ENCODE assay signal across 8 mouse cellular contexts in genomic region chr10:5806416-5806815, GRCm38 (mm10). TPM values are rescaled to one million over a fixed set of nuclear protein-coding genes. Genes with fewer than 3 reads are reported as not detected.
DNase-seq lines count a peak whose midpoint lies in the region; ATAC-seq and TF ChIP-seq lines count a peak whose summit lies in the region.

No protein-coding gene starts in this region.

- TF ChIP-seq POLR2A in spleen, adult 2 months (IDR thresholded peaks at IDR 0.05; ENCODE audit: low read depth, low read length): no peak

- no peak for DNase-seq in left cerebral cortex, adult 2 months (ENCODE audit: extremely low spot score in 1 of 2, low spot score in 2 of 2)
- DNase-seq in left cerebral cortex, adult 18-20 months (ENCODE audit: low spot score in 2 of 2): no peak
- DNase-seq in brain, adult 2 months (ENCODE audit: low read depth, low spot score): peak; percentile 32
- DNase-seq in liver, embryonic 11.5 days (ENCODE audit: low spot score): no peak
- DNase-seq in spleen, adult 2 months (ENCODE audit: low read depth in 1 of 2, low spot score in 2 of 2): no peak
- no peak for DNase-seq in gastrocnemius, postnatal 14 days
- DNase-seq in natural killer cell, adult 2 months (ENCODE audit: low spot score in 2 of 2): no peak

- H3K27ac ChIP-seq in left cerebral cortex, adult 2 months: peak overlapping the region; percentile 58
- H3K27ac ChIP-seq in heart, embryonic 12.5 days (ENCODE audit: poor library complexity, severe bottlenecking): peak overlapping the region; percentile 82
- peak overlapping the region; percentile 89 for H3K27ac ChIP-seq in liver, embryonic 11.5 days (ENCODE audit: low read depth, low read length)
- peak overlapping the region; percentile 56 for H3K27ac ChIP-seq in spleen, adult 2 months (ENCODE audit: insufficient read depth, low read length)

- H3K4me1 ChIP-seq in heart, embryonic 12.5 days (replicated peaks): peaks cover 20% of the 10 kb centered on the region
- peaks cover 18% of the 10 kb centered on the region for H3K4me1 ChIP-seq in liver, embryonic 11.5 days (replicated peaks; ENCODE audit: control insufficient read depth, insufficient read depth, low read length)
- peaks cover 5% of the 10 kb centered on the region; the same call in 1 of the 2 replicates for H3K4me1 ChIP-seq in spleen, adult 2 months (ENCODE audit: control insufficient read depth, insufficient read depth, insufficient read length)

- peak overlapping the region; percentile 96 for H3K4me2 ChIP-seq in heart, embryonic 12.5 days
- peak overlapping the region; percentile 89 for H3K4me2 ChIP-seq in liver, embryonic 11.5 days

- H3K9ac ChIP-seq in heart, embryonic 12.5 days: peak overlapping the region; percentile 68
- H3K9ac ChIP-seq in liver, embryonic 11.5 days (ENCODE audit: low read depth, low read length): peak overlapping the region; percentile 75

- 11% methylated on average over 8 of the region's 8 CpGs for WGBS in heart, embryonic 12.5 days
- WGBS in liver, embryonic 11.5 days: 18% methylated on average over 8 of the region's 8 CpGs
- WGBS in spleen, adult 2 months: 6% methylated on average over 8 of the region's 8 CpGs

- H3K9me3 ChIP-seq in heart, embryonic 12.5 days (replicated peaks): no peaks in the 10 kb centered on the region
- H3K9me3 ChIP-seq in liver, embryonic 11.5 days (ENCODE audit: control insufficient read depth, low read length): no peaks in the 10 kb centered on the region

- H3K4me3 ChIP-seq in left cerebral cortex, adult 2 months: peak overlapping the region; percentile 55
- peak overlapping the region; percentile 81 for H3K4me3 ChIP-seq in heart, embryonic 12.5 days
- peak overlapping the region; percentile 84 for H3K4me3 ChIP-seq in liver, embryonic 11.5 days (ENCODE audit: low read depth, low read length)
- peak overlapping the region; percentile 52 for H3K4me3 ChIP-seq in spleen, adult 2 months (ENCODE audit: extremely low read depth, insufficient read depth, insufficient read length)

- no peaks in the 10 kb centered on the region for H3K27me3 ChIP-seq in heart, embryonic 12.5 days (replicated peaks)
- H3K27me3 ChIP-seq in liver, embryonic 11.5 days (replicated peaks; ENCODE audit: control insufficient read depth, insufficient read depth, low read length): no peaks in the 10 kb centered on the region
- H3K27me3 ChIP-seq in spleen, adult 2 months (ENCODE audit: control insufficient read depth, insufficient read depth, low read length): no peaks in the 10 kb centered on the region

- intact Hi-C loops in left cerebral cortex, adult 2 months (cut with DNase I): loop anchor here (1.0 kb wide), 1 partner anchor 17 kb away; the partner anchor contains the start of gene Mtrf1l
- intact Hi-C loops in gastrocnemius, postnatal 14 days (cut with DNase I; ENCODE audit: low total_unique reads): no loop called here

- ATAC-seq in heart, embryonic 12.5 days (ENCODE audit: insufficient number of reproducible peaks, low FRiP score): no peak
- ATAC-seq in liver, embryonic 11.5 days (replicated peaks; ENCODE audit: low FRiP score): no peak

- TF ChIP-seq CTCF in left cerebral cortex, adult 2 months (IDR thresholded peaks at IDR 0.05): no peak
- no peak for TF ChIP-seq CTCF in spleen, adult 2 months (IDR thresholded peaks at IDR 0.05; ENCODE audit: extremely low read depth, insufficient read depth, insufficient read length, insufficient replicate concordance)

- peaks cover 18% of the 10 kb centered on the region for H3K36me3 ChIP-seq in heart, embryonic 12.5 days
- peaks cover 15% of the 10 kb centered on the region; the same call in 1 of the 2 replicates for H3K36me3 ChIP-seq in liver, embryonic 11.5 days (ENCODE audit: control insufficient read depth, insufficient read depth, low read length)
- peaks cover 5% of the 10 kb centered on the region for H3K36me3 ChIP-seq in spleen, adult 2 months (ENCODE audit: control insufficient read depth, insufficient read depth, low read length)

RNA-seq across cellular contexts. Expression of gene Fbxo5, which starts 1.0 kb away (rescaled TPM):
- total RNA-seq in left cerebral cortex, adult 2 months (2021): 1 to 10 TPM; 1.3 to 1.7 TPM
- total RNA-seq in left cerebral cortex, adult 18-20 months (2021): under 1 TPM; 0.91 to 0.98 TPM
- polyA plus RNA-seq in heart, embryonic 12.5 days (2016; fragmentation: Nextera tagmentation; extraction: Ambion mirVana): 49.0 and 50.9 TPM in 2 replicates
- polyA plus RNA-seq in liver, embryonic 11.5 days (2014; fragmentation: Nextera tagmentation; extraction: Ambion mirVana): 94.5 and 99.7 TPM in 2 replicates
- polyA plus RNA-seq in spleen, adult 2 months (2012; rRNA removed): 2.9 and 3.5 TPM in 2 replicates
- total RNA-seq in gastrocnemius, postnatal 14 days (2021): 1 to 10 TPM; 2.1 to 2.7 TPM

RNA-seq across cellular contexts. Expression of gene Mtrf1l, which starts 17.3 kb away (rescaled TPM):
- total RNA-seq in left cerebral cortex, adult 2 months (2021): 10 to 100 TPM in 1 of 2 experiments, 1 to 10 TPM in 1; 8.2 to 10.0 TPM
- total RNA-seq in left cerebral cortex, adult 18-20 months (2021): 10 to 100 TPM in 1 of 2 experiments, 1 to 10 TPM in 1; 9.9 to 11.9 TPM
- 9.2 and 15.0 TPM in 2 replicates for polyA plus RNA-seq in heart, embryonic 12.5 days (2016; fragmentation: Nextera tagmentation; extraction: Ambion mirVana)
- polyA plus RNA-seq in liver, embryonic 11.5 days (2014; fragmentation: Nextera tagmentation; extraction: Ambion mirVana): 12.6 and 13.4 TPM in 2 replicates
- 1.9 and 2.2 TPM in 2 replicates for polyA plus RNA-seq in spleen, adult 2 months (2012; rRNA removed)
- total RNA-seq in gastrocnemius, postnatal 14 days (2021): 1 to 10 TPM; 5.2 to 5.6 TPM
